Mouse (Mus musculus): ENCODE results near the gene Pyroxd1. TPM values are rescaled to one million over a fixed set of nuclear protein-coding genes. Genes with fewer than 3 reads are reported as not detected.

Gene Pyroxd1
- total and polyA plus RNA-seq, 3 experiments: 6.5 to 7.5 TPM; not detected in 1

DNA sequence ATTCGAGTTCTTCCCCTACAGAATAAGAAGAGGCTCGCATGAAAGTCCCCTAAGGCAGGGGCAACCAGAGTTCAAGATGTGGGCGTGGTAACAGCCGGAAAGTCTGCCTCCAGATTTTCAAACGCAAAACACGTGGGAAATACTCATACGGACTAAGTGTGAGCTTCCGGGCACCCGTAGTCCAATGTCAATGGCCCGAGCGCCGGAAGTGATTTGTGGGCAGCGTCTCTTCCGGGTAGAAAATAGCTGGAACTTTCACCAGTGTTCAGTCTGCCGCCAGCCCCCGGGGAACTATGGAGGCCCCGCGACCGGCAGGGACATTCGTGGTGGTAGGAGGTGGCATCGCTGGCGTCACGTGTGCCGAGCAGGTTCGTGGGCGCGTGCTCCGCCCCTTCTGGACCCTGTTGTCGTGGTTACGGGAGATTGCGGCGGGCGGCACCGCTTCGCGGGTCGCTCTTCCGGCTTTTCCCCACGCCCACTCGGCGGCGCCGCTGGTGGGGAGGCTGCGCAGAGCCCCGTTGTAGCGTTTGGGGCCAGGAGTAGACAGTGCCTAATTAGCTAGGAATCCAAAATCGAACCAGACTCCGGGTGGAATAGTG, at the start of gene Pyroxd1 (continued):
- TF ChIP-seq KAT2A (conservative IDR thresholded peaks at IDR 0.05; ENCODE audit: low read depth, low read length): peak; percentile 81
- peak; percentile 100 for TF ChIP-seq MXI1 (IDR thresholded peaks at IDR 0.05; ENCODE audit: low read depth, low read length)
- no peak for TF ChIP-seq CHD2 (IDR thresholded peaks at IDR 0.05; ENCODE audit: low read length)
- no peak for TF ChIP-seq MYB (IDR thresholded peaks at IDR 0.05; ENCODE audit: low read depth, low read length)

DNA sequence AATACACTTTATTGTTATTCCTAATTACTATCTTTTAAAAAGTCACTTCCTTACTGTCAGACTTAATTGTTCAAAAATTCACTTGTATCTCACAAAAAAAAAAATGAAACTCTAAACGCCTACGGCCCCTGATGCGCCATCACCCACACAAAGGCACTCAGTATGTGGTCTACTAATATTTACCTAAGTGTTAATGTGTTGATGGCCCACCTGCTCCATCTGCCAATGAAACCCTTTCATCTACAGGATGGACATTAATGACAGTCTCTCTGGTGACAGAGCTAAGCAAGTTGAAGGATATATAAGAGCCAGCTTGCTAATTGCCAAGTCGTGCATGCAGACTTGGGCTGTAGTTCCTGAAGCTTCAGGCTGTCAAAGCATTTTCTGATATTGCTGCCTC, 47.4 kb upstream of the Pyroxd1 start, which contains the start of gene Iapp:
Gene Iapp (plus strand): TSS at position 326 of the 400 bp plus-strand sequence.
- H3K9me3 ChIP-seq (replicated peaks; ENCODE audit: insufficient read depth, low read length): no peaks in the 10 kb centered on the region
- TF ChIP-seq E2F4 (IDR thresholded peaks at IDR 0.05; ENCODE audit: borderline replicate concordance, low read depth, low read length) (no peak), CHD2 (IDR thresholded peaks at IDR 0.05; ENCODE audit: low read length) (no peak), EP300 (IDR thresholded peaks at IDR 0.05; ENCODE audit: low read depth in 1 of 2, low read length in 2 of 2) (no peak), HCFC1 (IDR thresholded peaks at IDR 0.05; ENCODE audit: low read depth, low read length) (no peak), NRF1 (IDR thresholded peaks at IDR 0.05; ENCODE audit: insufficient read depth, low read depth, low read length, poor library complexity, severe bottlenecking) (no peak), SIN3A (IDR thresholded peaks at IDR 0.05; ENCODE audit: low read length) (no peak), SMC3 (IDR thresholded peaks at IDR 0.05; ENCODE audit: low read depth, low read length) (no peak), CTCF (IDR thresholded peaks at IDR 0.05 in 2 of 3, conservative IDR thresholded peaks at IDR 0.05 in 1 of 3; ENCODE audit: control insufficient read depth in 1 of 3, insufficient read depth in 1 of 3, low read depth in 2 of 3, low read length in 3 of 3, poor library complexity in 1 of 3, severe bottlenecking in 1 of 3) (no peak), ZKSCAN1 (IDR thresholded peaks at IDR 0.05; ENCODE audit: low read depth, low read length) (no peak), ELF1 (IDR thresholded peaks at IDR 0.05; ENCODE audit: low read depth, low read length) (no peak), CHD1 (IDR thresholded peaks at IDR 0.05; ENCODE audit: low read depth, low read length) (no peak), ZC3H11A (IDR thresholded peaks at IDR 0.05; ENCODE audit: low read depth, low read length) (no peak), USF1 (IDR thresholded peaks at IDR 0.05; ENCODE audit: low read depth, low read length) (no peak), TAL1 (IDR thresholded peaks at IDR 0.05; ENCODE audit: low read length) (no peak), MYC (IDR thresholded peaks at IDR 0.05; ENCODE audit: low read depth, low read length) (no peak), MAX (IDR thresholded peaks at IDR 0.05; ENCODE audit: low read length) (no peak), POLR2A (IDR thresholded peaks at IDR 0.05; ENCODE audit: control insufficient read depth in 1 of 2, insufficient read depth in 1 of 2, low read depth in 1 of 2, low read length in 2 of 2, poor library complexity in 1 of 2) (no peak), KAT2A (conservative IDR thresholded peaks at IDR 0.05; ENCODE audit: low read depth, low read length) (no peak), POLR2AphosphoS5 (IDR thresholded peaks at IDR 0.05; ENCODE audit: borderline replicate concordance, low read depth, low read length) (no peak), MEF2A (IDR thresholded peaks at IDR 0.05; ENCODE audit: extremely low read depth, insufficient replicate concordance, low read depth, low read length, poor library complexity, severe bottlenecking) (no peak)
- H3K27ac ChIP-seq (ENCODE audit: control insufficient read depth, low read depth, low read length): no peak within 1 kb of the TSS
- no peaks in the 10 kb centered on the region for H3K79me2 ChIP-seq (ENCODE audit: control insufficient read depth, insufficient read depth, low read length, poor library complexity)
- H3K4me3 ChIP-seq (ENCODE audit: control insufficient read depth in 1 of 2, insufficient read depth in 1 of 2, low read depth in 2 of 2, low read length in 2 of 2): no peak within 1 kb of the TSS
- H3K4me1 ChIP-seq (ENCODE audit: control insufficient read depth in 1 of 2, insufficient read depth in 2 of 2, low read length in 2 of 2): no peaks in the 10 kb centered on the region
- no peak within 1 kb of the TSS for H3K9ac ChIP-seq (ENCODE audit: control insufficient read depth, low read depth, low read length, poor library complexity, severe bottlenecking)
- H3K36me3 ChIP-seq (ENCODE audit: control insufficient read depth in 1 of 2, insufficient read depth in 2 of 2, low read length in 2 of 2): no peaks in the 10 kb centered on the region
- DNase-seq (ENCODE audit: low read depth, low spot score): no peak
- peaks cover 0 to 1% of the 10 kb centered on the region in 2 experiments; a peak in 1 of 4 replicates for H3K27me3 ChIP-seq (ENCODE audit: control insufficient read depth in 1 of 2, insufficient read depth in 2 of 2, low read length in 2 of 2)

All from MEL (cell line).